Mouse (Mus musculus) urinary bladder, postnatal 14 days (tissue): Measurements from ENCODE around the gene Zfp277.
A peak's percentile ranks its signal among the peaks of the same experiment; 100 is the strongest.

ENCODE experiments used
- DNase-seq: peaks from one replicate; pipeline ENCODE4 v3.0.0; 2021; ENCODE audit warnings: low spot score

The Zfp277 gene

GRCm38 (mm10) chr12:40445206-40445605 lies 496 bp downstream of the Zfp277 start:
- DNase-seq: peak; percentile 54

- DNase-seq: no peak
Measured at GRCm38 (mm10) chr12:40438049-40438448, 7.7 kb downstream of the Zfp277 start.

GRCm38 (mm10) chr12:40434101-40434500 lies 11.6 kb downstream of the Zfp277 start:
- no peak for DNase-seq

- no peak for DNase-seq
Measured at GRCm38 (mm10) chr12:40431075-40431474, 14.6 kb downstream of the Zfp277 start.

- no peak for DNase-seq
Measured at GRCm38 (mm10) chr12:40429976-40430375, 15.7 kb downstream of the Zfp277 start.

GRCm38 (mm10) chr12:40427606-40428005 lies 18.1 kb downstream of the Zfp277 start:
- DNase-seq: no peak

- no peak for DNase-seq
Measured at GRCm38 (mm10) chr12:40424991-40425390, 20.7 kb downstream of the Zfp277 start.

GRCm38 (mm10) chr12:40417257-40417656 lies 28.4 kb downstream of the Zfp277 start:
- no peak for DNase-seq

- DNase-seq: no peak
Measured at GRCm38 (mm10) chr12:40415312-40415925, 30.3 kb downstream of the Zfp277 start.

- DNase-seq: no peak
Measured at GRCm38 (mm10) chr12:40414682-40415311, 30.9 kb downstream of the Zfp277 start.

- DNase-seq: no peak
Measured at GRCm38 (mm10) chr12:40399812-40400211, 45.9 kb downstream of the Zfp277 start.

- no peak for DNase-seq
Measured at GRCm38 (mm10) chr12:40399386-40399785, 46.3 kb downstream of the Zfp277 start.

GRCm38 (mm10) chr12:40398916-40399315 lies 46.8 kb downstream of the Zfp277 start:
- DNase-seq: no peak

- no peak for DNase-seq
Measured at GRCm38 (mm10) chr12:40392869-40393268, 52.8 kb downstream of the Zfp277 start.

- no peak for DNase-seq
Measured at GRCm38 (mm10) chr12:40391262-40391661, 54.4 kb downstream of the Zfp277 start.

- no peak for DNase-seq
Measured at GRCm38 (mm10) chr12:40387786-40388185, 57.9 kb downstream of the Zfp277 start.

- no peak for DNase-seq
Measured at GRCm38 (mm10) chr12:40385301-40385700, 60.4 kb downstream of the Zfp277 start.

GRCm38 (mm10) chr12:40383718-40384117 lies 62.0 kb downstream of the Zfp277 start:
- DNase-seq: no peak

GRCm38 (mm10) chr12:40382539-40382938 lies 63.2 kb downstream of the Zfp277 start:
- no peak for DNase-seq

- DNase-seq: no peak
Measured at GRCm38 (mm10) chr12:40381824-40382223, 63.9 kb downstream of the Zfp277 start.

- no peak for DNase-seq
Measured at GRCm38 (mm10) chr12:40381173-40381801, 64.4 kb downstream of the Zfp277 start.

- no peak for DNase-seq
Measured at GRCm38 (mm10) chr12:40379538-40379923, 66.2 kb downstream of the Zfp277 start.
